Mouse (Mus musculus) layer of hippocampus, adult 2 months (tissue): ENCODE data around the gene Brinp1. TPM values are rescaled to one million over a fixed set of nuclear protein-coding genes. Genes with fewer than 3 reads are reported as not detected.
A peak's percentile ranks its signal among the peaks of the same experiment; 100 is the strongest.

Source experiments
- DNase-seq, 2 experiments: peaks; one replicate each; pipeline ENCODE4 v3.0.0; 2022; ENCODE audit warnings: low spot score in 2 of 2
- H3K27ac ChIP-seq: fragments of 200-600 bp; 2 replicates; pipeline ENCODE4 v1.8.1; 2022
- H3K4me3 ChIP-seq: fragments of 200-600 bp; 2 replicates; pipeline ENCODE4 v1.8.1; 2022; ENCODE audit warnings: mild to moderate bottlenecking
- CTCF ChIP-seq: fragments of 200-600 bp; conservative IDR thresholded peaks from 2 replicates; pipeline ENCODE4 v1.8.1; 2022; ENCODE audit warnings: antibody characterized with exemption, mild to moderate bottlenecking, moderate library complexity
- total RNA-seq, 2 experiments: library from RNA; stranded (reverse); gene quantifications; 2 replicates each; pipeline ENCODE4 v1.2.3; 2021

Gene Brinp1
- total RNA-seq, 2 experiments from 2014 or later: 204 to 210 TPM

DNA sequence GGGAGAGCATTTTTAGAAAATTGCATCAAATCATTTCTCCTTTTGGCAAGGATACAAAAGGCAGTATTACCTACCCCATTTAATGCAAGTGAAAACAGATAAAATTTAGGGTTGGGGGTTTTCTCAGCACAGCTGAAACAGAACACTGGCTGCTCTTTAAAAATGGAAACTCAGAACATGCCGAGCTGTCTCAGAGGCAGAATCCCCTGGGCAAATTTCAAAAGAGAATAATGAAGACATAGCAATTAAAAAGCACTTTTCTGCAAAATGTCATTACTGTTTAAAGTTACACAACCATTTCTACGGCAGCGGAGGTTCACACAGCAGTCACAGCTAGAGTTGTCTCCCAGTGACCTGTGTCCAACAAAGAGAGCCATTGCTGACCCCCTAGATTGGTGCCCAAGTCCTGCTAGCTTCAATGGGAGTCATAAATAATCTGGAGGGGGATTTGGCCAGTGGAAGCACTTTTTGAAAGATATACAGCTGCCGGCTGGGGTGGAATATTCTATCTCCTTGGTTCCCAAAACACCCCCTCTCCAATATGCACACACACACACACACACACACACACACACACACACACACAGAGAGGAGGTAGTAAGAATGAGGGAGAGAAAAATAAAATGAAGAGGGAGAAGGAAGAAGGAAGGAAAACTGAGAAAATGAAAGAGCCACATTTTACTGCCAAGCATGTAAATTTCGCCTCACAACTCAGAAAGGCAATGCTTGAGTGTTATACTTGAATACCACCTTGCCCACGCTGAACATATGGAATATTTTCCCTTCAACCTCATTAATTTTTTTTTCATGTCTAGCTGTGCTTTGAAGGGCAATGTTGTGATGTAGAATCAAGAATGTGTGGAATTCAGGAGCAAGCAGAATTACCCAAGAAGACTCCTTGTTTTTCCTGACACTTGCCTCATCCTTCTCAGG is 152.0 kb downstream of the Brinp1 start:
- Histone ChIP-seq H3K27ac (peak overlapping the region; percentile 80), H3K4me3 (no peak overlapping the region)
- no peak for TF ChIP-seq CTCF
- peak in 1 of 2 experiments; percentile 13 for DNase-seq

- DNase-seq: no peak
- Histone ChIP-seq H3K4me3 (no peak overlapping the region), H3K27ac (0 out of 2 replicates have a peak overlapping the region, but pooled peaks have one; percentile 39)
- no peak for TF ChIP-seq CTCF
Observed at GRCm38 (mm10) chr4:68790003-68790402, 164.2 kb downstream of the Brinp1 start.

- no peak for TF ChIP-seq CTCF
- no peak overlapping the region for H3K27ac ChIP-seq
- H3K4me3 ChIP-seq: no peak overlapping the region
- DNase-seq: no peak
Observed at GRCm38 (mm10) chr4:68788477-68788999, 165.7 kb downstream of the Brinp1 start.

GRCm38 (mm10) chr4:68787642-68788041 is 166.6 kb downstream of the Brinp1 start:
- no peak for DNase-seq
- Histone ChIP-seq H3K4me3 (no peak overlapping the region), H3K27ac (no peak overlapping the region)
- no peak for TF ChIP-seq CTCF

DNA sequence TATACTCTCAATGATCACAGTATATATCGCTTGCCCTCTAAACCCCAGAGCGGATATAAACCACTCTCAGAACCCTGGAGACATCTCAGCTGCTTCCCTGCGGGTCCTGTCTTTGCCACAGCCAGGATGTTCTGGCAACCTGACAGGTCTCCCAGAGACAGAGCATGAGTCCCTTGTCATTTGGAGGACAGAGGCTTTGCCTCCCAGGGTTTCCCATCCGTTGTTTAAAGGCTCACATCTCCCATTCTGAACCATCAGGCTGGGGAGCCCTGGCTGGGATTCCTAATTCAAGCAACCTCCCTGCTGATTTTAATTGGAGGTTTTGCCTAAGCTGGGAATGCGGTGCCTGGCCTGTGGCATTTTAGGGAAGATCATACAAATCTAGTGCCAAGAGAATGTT is 185.9 kb downstream of the Brinp1 start:
- DNase-seq: no peak
- peak overlapping the region; percentile 80 for H3K27ac ChIP-seq
- no peak for TF ChIP-seq CTCF
- H3K4me3 ChIP-seq: no peak overlapping the region

DNA sequence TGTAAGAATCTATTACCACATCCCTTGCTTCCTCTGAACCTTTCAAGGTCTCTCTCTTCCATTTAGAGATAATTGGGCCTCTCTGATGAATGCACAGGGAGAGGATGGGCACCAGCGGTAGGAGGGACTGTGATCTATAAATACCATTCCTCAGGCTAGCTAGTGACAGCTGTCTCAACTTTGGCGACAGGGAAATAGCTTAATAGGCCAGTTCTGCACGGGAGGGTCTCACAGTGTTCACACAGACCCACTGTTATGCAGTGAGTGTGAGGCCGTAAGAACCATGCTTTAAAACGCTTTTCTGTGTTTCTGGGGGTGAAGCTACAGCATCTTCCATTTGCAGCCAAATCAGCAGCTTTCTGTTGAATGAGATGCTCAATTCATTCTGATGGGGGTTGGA is 186.8 kb downstream of the Brinp1 start:
- no peak overlapping the region for H3K4me3 ChIP-seq
- no peak for DNase-seq
- peak overlapping the region; percentile 80 for H3K27ac ChIP-seq
- no peak for TF ChIP-seq CTCF

GRCm38 (mm10) chr4:68765772-68766573 is 188.2 kb downstream of the Brinp1 start:
- no peak for TF ChIP-seq CTCF
- no peak overlapping the region for H3K4me3 ChIP-seq
- H3K27ac ChIP-seq: peak overlapping the region; percentile 80
- DNase-seq: peak; percentile 49 to 76

- Histone ChIP-seq H3K27ac (peak overlapping the region; percentile 80), H3K4me3 (no peak overlapping the region)
- no peak for DNase-seq
- TF ChIP-seq CTCF: no peak
Observed at GRCm38 (mm10) chr4:68764937-68765336, 189.3 kb downstream of the Brinp1 start.

- TF ChIP-seq CTCF: no peak
- no peak for DNase-seq
- no peak overlapping the region for H3K4me3 ChIP-seq
- no peak overlapping the region for H3K27ac ChIP-seq
Observed at GRCm38 (mm10) chr4:68720983-68721382, 233.2 kb downstream of the Brinp1 start.
